Mouse (Mus musculus): Measurements from ENCODE around the gene Dlx2. TPM values are rescaled to one million over a fixed set of nuclear protein-coding genes. Genes with fewer than 3 reads are reported as not detected.

Gene Dlx2
- total RNA-seq (2021), result 1 to 10 TPM; 6.0 to 6.4 TPM

DNA sequence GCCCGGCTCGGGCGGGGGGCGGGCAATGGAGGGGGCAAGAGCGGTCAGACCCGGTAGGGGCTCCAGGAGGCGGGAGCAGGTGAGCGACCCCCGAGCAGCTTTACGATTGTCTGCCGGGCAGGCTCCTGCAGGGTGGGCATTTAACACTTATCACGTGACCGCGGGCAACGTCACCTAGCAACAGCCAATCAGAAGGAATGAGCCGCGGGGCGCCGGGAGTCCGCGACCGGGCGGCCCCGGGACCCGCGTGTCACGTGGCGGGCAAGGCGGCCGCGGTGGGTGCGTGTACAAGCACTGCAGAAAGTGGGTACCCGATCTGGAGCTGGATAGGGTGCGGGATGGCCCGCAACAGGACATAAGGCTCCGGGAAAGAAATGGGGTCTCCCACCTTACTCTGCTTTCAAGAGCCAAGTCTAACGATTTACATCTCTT is at the start of gene Dlx2:
Gene Dlx2, minus strand, starts transcription at position 115 of the 432 bp plus-strand sequence.
- intact Hi-C loops (cut with DNase I), result loop anchor here (5.0 to 10.0 kb wide), 2 partner anchors 294 to 1072 kb away; partner anchors contain the start of gene Sp5
- peak in 1 of 2 experiments; percentile 36 for DNase-seq (ENCODE audit: low spot score in 2 of 2)

DNA sequence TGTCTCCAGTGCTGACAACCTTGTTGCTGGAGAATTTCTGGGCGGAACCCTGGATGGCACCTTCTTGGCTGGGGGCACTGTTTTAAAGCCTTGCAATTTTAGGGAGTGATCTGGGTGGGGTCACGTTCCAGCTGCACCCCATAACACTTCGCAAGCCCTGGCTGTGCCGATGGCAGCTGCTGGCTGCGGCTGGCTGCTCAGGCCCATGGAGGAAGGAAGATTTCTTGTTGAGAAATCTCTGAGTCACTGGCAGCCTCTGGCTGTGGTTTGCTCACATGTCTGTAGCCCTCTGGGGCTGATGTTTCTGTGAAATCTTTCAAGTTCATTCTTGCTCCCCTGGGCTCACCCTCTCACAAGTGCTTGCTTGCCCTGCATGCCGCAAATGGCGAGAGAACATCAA is 47.9 kb upstream of the Dlx2 start:
- intact Hi-C loops (cut with DNase I), result no loop called here
- no peak for DNase-seq (ENCODE audit: low spot score in 2 of 2)

DNA sequence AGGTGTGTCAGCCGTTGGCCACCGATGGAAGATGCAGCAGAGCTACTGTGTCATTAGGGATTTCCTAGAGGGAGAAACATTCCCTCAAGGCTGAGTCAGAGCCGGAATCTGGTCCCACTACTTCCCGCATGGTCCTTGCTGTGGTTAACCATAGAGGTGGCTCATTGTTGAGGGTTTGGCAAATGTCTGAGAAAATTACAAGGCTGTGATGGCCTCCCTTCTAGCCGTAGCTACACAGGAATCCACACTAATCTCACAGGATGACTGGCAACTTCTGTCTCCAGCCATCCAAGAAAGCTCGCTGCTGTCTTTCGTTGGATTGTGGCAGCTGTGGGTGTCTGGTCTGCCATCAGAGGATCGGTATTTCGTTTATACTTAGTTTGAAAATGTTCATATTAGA is 42.6 kb upstream of the Dlx2 start:
- no peak for DNase-seq (ENCODE audit: low spot score in 2 of 2)
- intact Hi-C loops (cut with DNase I), result no loop called here

DNA sequence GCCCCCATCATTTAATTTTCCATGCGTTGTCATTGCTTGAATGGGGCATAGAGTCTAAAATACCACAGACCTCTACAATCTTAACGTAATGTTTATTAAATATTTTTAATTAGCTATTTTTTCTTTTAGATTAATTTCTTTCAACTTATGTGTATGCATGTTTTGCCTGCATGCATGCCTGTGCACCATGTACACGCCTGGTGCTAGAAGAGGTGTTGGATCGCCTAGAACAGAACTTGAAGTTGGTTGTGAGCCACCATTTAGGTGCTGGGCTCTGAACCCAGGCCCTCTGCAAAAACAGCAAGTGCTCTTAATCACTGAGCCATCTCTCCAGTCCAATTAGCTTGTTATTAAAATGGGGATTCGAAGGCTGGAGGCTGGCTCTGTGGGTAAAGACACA is 34.9 kb upstream of the Dlx2 start:
- DNase-seq (ENCODE audit: low spot score in 2 of 2), result no peak
- intact Hi-C loops (cut with DNase I), result loop anchor here (5.0 kb wide), 1 partner anchor 231 kb away; no protein-coding TSS in a partner anchor

DNA sequence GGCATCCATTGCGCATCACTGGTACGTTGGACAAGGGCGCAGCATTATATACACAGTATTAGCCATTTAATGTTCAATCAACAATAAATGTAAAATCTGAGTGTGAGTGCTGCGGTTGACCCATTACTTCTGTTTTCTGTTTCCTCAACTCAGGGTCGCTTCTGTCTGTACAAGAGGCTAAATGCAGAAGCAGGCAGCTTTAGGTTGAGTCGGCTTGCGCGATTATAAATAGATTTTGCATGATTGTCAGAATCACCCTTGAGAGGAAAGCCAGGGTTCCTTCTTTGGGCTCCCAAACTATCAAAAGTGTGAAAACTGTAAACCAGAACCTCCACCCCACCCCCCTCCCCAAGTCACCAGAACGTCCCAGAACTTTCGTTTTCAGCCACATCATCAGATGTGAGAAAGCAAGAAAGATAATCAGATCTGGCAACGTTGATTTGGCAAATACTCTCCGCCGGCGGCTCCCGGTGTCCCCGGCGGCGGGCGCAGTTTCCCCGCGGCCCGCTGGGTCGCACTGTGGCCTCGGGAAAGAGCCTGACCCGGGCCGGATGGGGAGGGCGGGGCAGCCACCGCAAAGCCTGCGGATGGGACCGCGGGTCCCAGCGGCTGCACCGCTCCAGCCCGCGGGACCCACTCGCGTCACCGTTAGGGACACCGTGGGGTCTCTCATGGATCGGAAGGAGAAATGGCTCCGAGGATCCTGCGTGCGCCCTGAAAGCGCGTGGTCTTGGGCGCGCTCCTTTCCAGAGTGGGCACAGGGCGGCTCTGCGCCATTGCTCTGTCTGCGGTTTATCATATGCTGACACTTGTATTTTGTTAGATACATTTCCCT is 34.3 kb upstream of the Dlx2 start:
- peak; percentile 40 to 63 for DNase-seq (ENCODE audit: low spot score in 2 of 2)
- intact Hi-C loops (cut with DNase I), result loop anchor here (5.0 kb wide), 1 partner anchor 231 kb away; no protein-coding TSS in a partner anchor

DNA sequence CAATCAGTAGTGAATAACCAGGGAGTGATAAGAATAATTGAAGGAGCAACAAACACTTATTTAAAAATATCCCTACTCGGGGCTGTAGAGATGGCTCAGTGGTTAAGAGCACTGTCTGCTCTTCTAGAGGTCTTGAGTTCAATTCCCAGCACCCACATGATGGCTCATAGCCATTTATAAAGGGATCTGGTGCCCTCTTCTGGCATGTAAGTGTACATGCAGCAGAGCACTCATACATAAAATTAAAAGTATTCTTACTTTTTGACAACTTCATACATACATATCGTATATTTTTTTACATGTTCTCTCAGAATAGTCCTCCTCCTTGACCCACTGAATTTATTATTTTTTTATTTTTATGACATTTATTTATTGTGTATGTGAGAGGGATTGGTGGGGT is 30.5 kb upstream of the Dlx2 start:
- intact Hi-C loops (cut with DNase I), result no loop called here
- DNase-seq (ENCODE audit: low spot score in 2 of 2), result no peak

DNA sequence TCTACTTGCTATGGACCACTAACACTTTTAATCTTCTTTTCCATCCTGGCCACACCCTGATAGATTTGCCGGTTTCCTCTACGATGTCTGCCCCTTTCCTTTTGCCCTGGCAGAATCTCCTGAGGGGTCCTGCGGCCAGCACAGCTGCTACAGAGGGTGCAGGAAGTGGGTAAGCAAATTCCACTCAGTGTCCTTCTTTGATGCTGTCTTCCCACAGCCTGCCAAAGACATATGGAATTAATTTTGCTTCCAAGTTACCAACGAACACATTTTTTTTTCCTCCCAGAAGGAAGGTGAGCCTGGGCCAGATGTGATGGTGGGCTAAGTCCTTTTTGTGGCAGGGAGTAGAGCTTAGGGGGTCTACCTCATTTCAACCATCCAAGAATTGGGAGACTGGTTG is 27.2 kb upstream of the Dlx2 start:
- DNase-seq (ENCODE audit: low spot score in 2 of 2), result no peak
- intact Hi-C loops (cut with DNase I), result no loop called here

DNA sequence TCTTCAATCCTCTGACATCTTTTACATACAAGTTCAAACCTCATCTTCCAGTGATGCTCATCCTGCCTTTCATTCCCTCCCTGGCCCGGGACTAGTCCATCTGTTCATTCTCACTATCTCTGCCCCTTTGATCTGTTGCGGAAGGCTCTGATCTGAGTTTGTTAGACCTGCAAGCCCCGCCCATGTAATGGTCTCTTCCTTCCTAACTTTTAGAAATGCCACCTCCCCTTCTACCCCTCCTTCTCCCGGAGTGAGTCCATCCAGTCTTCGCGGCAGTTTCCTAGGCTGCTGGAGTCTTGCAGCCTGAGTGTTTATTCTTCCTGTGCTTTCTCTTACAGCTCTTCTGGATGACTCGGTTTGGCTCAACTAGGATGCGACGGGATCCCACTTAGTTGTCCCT is 19.9 kb upstream of the Dlx2 start:
- intact Hi-C loops (cut with DNase I), result no loop called here
- no peak for DNase-seq (ENCODE audit: low spot score in 2 of 2)

DNA sequence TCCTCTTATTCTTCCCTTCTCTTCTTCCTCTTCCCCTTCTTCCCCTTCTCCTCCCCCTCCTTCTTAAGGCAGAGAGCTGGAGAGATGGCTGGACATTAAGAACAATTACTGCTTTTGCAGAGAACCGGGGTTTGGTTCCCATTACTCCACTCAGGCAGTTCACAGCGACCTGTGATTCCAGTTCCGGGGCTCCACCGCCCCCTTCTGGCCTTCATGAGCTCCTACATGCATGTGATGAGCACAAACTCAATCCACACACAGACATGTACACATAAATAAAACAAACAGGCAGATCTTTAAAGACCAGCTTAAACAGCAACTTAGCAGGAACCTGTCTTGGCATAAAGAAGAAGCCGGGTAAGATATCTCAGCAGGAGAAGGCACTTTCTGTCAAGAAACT is 9.5 kb upstream of the Dlx2 start:
- intact Hi-C loops (cut with DNase I), result no loop called here

DNA sequence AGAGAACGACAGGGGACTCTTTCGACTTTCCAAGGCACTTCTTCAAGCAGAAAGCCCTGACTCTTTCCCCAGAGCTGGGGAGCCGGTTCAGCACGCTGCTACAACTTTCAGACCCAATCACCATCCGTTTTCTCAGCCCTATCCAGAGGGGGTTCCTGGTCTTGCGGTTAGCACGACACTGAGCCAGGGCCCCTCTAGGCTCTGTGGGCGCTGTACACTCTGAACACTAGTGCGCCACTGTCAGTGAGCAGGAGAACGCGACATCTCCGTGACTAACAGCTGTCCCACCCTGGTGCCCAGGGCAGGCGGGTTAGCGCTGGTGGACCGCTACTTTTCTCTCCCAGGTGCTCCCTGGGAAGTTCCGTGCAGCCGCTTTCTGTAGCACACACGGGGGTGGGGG is 5.2 kb upstream of the Dlx2 start:
- intact Hi-C loops (cut with DNase I), result no loop called here
- no peak for DNase-seq (ENCODE audit: low spot score in 2 of 2)

More for the DNA sequence above, 9.5 kb upstream of the Dlx2 start:
- no peak for DNase-seq (ENCODE audit: low spot score in 2 of 2)

DNA sequence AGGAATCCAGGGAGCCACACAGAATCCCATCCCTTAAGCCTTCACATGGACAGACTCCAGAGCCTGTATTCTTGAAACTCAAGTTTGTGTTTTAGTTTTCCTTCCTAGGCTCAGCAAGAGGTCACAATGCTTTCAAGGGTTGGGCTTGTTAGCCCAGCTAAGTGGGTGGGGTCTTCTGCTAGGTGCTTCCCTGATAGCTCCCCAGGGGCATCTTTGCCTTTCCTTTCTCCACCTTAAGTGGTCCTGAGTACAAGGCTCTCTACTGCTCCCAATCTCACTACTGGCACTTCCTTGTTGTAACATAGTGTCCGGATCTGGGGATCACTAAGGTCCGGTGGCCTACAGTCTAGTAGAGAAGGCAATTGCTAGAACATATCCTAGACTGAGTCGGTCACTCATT is 3.8 kb upstream of the Dlx2 start:
- DNase-seq (ENCODE audit: low spot score in 2 of 2), result no peak
- intact Hi-C loops (cut with DNase I), result no loop called here

DNA sequence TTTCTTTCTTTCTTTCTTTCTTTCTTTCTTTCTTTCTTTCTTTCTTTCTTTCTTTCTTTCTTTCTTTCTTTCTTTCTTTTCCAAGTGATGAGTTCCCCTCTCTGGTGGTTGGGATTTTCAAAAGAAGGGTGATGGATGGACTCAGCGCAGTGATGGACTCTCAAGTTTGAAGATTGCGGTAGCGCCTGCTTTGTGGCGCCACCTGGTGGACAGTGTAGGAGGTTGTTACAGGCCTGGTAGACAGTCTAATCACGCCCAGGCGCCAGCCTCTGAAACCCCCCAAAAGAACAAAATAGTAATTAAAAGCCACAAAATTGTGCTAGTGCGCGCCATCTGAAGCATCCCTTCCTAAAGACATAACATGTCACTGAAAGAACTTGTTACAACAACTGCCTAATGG is 1.3 kb upstream of the Dlx2 start:
- intact Hi-C loops (cut with DNase I), result loop anchor here (5.0 to 10.0 kb wide), 2 partner anchors 296 to 1073 kb away; partner anchors contain the start of gene Sp5
- DNase-seq (ENCODE audit: low spot score in 2 of 2), result peak in 1 of 2 experiments; percentile 23

DNA sequence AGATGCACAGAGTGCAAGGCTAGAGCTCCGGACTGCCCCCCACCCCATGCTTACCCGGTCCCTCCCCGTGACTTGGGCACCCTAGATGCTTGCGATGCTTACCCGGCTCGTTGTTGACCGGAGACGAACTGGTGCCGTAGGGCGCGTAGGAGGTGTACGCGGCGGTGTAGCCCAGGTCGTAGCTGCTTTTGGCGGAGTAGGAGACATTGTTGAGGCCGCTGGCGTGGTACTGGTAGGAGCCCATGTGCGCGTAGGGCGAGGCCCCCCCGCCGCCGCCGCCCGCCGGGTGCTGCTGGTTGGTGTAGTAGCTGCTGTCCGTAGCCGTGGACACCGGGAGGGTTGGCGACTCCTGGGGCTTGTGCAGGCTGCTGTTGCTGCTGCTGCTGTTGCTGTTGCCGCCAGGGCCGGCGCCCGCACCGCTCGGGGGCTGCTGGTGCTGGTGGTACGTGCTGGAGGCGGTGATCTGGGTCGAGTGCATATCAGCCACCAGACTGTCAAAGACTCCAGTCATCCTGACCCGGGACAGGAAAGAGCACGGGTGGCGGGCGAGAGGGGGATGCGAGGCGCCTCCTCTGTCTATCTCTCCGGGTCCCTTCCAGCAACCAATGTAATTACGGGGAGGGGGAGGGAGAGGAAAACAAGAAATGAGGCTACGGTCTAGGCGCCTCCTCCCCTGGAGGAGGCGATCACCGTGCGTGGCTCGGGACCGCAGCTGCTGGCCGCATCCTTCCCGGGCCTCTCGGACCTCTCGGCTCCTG is 493 bp downstream of the Dlx2 start:
- intact Hi-C loops (cut with DNase I), result loop anchor here (2.0 to 10.0 kb wide), 3 partner anchors 15 to 1071 kb away; partner anchors contain the start of gene Sp5
- DNase-seq (ENCODE audit: low spot score in 2 of 2), result peak in 1 of 2 experiments; percentile 40

DNA sequence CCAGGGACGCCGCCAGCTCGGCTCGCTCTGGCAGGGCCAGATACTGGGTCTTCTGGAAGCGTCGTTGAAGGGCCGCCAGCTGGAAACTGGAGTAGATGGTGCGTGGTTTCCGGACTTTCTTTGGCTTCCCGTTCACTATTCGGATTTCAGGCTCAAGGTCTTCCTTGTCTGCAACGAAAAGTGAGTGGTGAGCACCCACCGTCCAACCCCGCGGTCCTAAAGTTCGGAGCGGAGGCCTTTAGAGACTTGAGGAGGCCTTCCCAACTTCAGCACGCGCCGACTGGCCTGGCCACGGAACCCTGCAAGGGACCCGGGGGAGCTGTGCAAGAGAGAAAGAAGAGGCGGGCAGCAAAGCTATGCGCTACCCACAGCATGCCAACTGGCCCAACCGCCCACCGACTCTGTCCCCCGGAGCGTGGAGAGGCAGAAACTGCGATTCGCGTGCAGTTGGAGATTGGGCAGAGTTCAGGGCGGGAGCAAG is 1.1 kb downstream of the Dlx2 start:
- DNase-seq (ENCODE audit: low spot score in 2 of 2), result no peak
- intact Hi-C loops (cut with DNase I), result loop anchor here (2.0 to 10.0 kb wide), 3 partner anchors 15 to 1071 kb away; partner anchors contain the start of gene Sp5

DNA sequence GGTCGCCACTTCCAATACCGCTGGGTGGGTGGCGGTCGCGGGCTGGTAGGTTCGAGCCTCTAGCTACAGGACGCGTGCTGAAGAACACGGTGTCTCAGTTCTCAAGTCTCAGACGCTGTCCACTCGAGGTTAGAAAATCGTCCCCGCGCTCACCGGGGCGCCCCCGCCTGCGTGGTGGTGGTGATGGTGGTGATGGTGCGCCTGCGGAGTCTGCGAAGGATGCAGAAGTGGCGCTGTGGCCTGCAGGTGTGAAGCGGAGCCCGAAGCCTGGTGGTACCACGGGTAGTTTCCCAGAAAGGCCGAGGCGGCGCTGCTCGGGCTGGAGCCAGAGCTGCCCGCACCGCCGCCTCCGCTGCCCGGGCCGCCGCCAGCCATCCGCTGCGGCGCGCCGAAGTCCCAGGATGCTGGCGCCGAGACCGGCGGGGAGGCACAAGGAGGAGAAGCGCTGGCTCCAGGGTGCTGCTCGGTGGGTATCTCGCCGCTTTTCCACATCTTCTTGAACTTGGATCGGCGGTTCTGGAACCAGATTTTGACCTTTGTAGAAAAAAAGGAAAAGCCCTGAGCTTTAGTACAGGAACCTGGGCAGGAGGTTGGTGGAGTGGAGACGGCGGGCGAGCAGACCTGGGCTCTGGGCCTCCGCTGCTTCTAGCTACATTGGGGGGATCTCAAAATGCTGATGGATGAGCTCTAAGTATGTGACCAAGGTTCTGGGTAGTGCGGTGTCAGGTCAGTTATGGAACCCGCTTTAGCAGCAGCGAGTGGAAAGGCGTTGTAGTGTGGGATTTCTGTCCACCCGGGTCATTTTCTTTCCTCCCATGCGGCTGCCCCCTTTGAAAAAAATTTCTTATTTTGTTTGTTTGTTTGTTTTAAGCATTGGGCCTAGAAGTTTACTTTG is 1.9 kb downstream of the Dlx2 start:
- intact Hi-C loops (cut with DNase I), result loop anchor here (2.0 to 10.0 kb wide), 4 partner anchors 14 to 1728 kb away; partner anchors contain the start of genes Sp5 and Sp9
- DNase-seq (ENCODE audit: low spot score in 2 of 2), result peak in 1 of 2 experiments; percentile 28

DNA sequence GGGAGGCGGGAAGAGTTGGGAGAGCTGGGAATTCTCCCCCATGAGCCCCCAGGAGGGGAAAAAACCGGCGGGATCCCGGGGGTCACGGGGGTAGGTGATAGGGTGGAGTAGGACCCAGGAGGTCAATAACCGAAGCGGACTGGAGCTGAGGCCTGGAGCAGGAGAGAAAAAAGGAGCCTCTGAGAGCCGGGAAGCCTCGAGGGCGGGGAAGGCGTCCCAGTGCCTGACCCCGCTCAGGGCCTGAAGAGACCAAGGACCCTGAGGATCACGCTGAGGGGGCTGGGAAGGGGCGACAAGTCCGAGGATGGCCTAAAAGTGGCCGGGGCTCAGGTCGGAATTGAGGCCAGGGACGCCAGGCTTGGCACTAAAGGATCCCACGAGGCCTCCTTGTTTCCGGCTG is 2.6 kb downstream of the Dlx2 start:
- intact Hi-C loops (cut with DNase I), result loop anchor here (2.0 to 10.0 kb wide), 3 partner anchors 13 to 1728 kb away; partner anchors contain the start of genes Sp5 and Sp9
- DNase-seq (ENCODE audit: low spot score in 2 of 2), result peak in 1 of 2 experiments; percentile 13

DNA sequence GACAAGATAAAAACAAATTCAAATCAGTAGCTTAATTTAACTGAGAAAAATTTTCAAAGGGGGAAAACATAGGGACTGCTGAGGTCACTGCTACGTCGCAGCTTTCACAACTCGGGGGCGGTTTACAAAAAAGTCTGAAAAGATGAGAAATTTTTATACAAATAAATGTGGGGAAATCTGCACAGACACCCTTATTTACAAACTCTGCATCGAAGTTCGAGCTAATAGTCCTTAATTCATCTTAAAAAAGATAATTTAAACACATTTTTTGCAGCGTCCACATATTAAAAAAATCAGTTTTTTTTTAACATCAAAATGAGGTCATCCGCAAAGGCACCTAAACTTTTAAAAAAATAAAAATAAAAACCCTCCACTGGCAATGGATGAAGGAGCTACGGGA is 3.0 kb downstream of the Dlx2 start:
- no peak for DNase-seq (ENCODE audit: low spot score in 2 of 2)
- intact Hi-C loops (cut with DNase I), result loop anchor here (5.0 to 10.0 kb wide), 2 partner anchors 1069 to 1729 kb away; partner anchors contain the start of genes Sp5 and Sp9

DNA sequence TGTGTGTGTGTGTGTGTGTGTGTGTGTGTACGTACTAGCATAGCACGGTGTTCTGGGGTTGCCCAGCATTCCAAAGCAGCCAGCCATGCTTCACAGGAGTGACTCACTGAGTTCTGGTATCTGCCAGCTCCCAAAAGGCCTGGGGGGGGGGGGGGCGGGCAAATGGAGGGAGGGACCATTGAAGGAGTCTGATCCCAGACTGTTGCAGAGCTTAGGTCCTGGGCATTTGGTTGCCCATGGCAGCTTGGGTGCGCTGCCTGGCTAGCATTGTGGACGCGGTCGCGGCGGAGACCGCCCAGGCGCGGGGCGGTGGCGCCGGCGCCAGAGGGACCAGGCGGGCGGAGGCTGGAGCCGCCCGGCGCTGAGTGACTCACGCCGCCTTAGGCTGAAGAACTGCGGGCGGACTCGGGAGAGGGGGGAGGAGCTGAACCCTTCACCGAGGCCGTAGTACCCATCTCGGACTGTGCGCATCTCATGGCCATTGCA is 3.7 kb downstream of the Dlx2 start:
- DNase-seq (ENCODE audit: low spot score in 2 of 2), result peak in 1 of 2 experiments; percentile 12
- intact Hi-C loops (cut with DNase I), result loop anchor here (5.0 to 10.0 kb wide), 2 partner anchors 1068 to 1729 kb away; partner anchors contain the start of genes Sp5 and Sp9

All from left cerebral cortex, postnatal 36 days (tissue).